Mouse (Mus musculus): ENCODE results near the gene Ak6. TPM values are rescaled to one million over a fixed set of nuclear protein-coding genes. Genes with fewer than 3 reads are reported as not detected.
A peak's percentile ranks its signal among the peaks of the same experiment; 100 is the strongest.

Gene Ak6
- polyA plus RNA-seq, 1 experiment = 222 TPM

DNA sequence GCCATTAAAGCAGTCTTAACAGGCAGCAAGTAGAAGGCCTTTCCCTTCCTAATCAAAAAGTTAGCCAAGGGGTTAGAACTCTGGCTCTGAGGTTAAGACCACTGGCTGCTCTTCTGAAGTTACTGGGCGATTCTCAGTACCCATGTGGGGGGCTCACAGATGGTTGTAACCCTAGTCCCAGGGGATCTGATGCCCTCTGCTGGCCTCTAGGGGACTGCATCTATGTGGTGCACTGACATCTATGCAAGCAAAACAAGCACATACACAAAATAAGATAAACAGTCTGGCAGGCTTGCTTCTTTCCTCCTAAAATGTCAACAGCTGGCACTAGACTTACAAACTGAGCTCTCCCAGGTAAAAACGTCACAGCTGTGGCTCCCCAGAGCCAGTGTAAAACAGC is 37.9 kb upstream of the Ak6 start:
- H3K27ac ChIP-seq (ENCODE audit: insufficient read depth, low read length) = no peak overlapping the region
- TF ChIP-seq POLR2A (IDR thresholded peaks at IDR 0.05; ENCODE audit: low read depth, low read length) = no peak
- TF ChIP-seq CTCF (IDR thresholded peaks at IDR 0.05; ENCODE audit: borderline replicate concordance, insufficient read depth, low read length) = no peak
- H3K4me3 ChIP-seq (ENCODE audit: insufficient read depth, low read length) = no peak overlapping the region
- H3K4me1 ChIP-seq (ENCODE audit: control insufficient read depth, insufficient read depth, low read length) = no peaks in the 10 kb centered on the region

- no peak within 1 kb of the TSS for H3K27ac ChIP-seq (ENCODE audit: insufficient read depth, low read length)
- TF ChIP-seq CTCF (IDR thresholded peaks at IDR 0.05; ENCODE audit: borderline replicate concordance, insufficient read depth, low read length) = no peak
- TF ChIP-seq POLR2A (IDR thresholded peaks at IDR 0.05; ENCODE audit: low read depth, low read length) = no peak
- no peaks in the 10 kb centered on the region for H3K4me1 ChIP-seq (ENCODE audit: control insufficient read depth, insufficient read depth, low read length)
- H3K4me3 ChIP-seq (ENCODE audit: insufficient read depth, low read length) = no peak within 1 kb of the TSS
These were observed 34.3 kb upstream of the Ak6 start, which contains the start of gene Marveld2 for GRCm38 (mm10) chr13:100616181-100617087. TSS of gene Marveld2 (minus strand) at chr13:100616971.

GRCm38 (mm10) chr13:100617583-100617982 is 33.2 kb upstream of the Ak6 start:
- H3K4me1 ChIP-seq (ENCODE audit: control insufficient read depth, insufficient read depth, low read length) = no peaks in the 10 kb centered on the region
- H3K4me3 ChIP-seq (ENCODE audit: insufficient read depth, low read length) = no peak overlapping the region
- TF ChIP-seq CTCF (IDR thresholded peaks at IDR 0.05; ENCODE audit: borderline replicate concordance, insufficient read depth, low read length) (no peak), POLR2A (IDR thresholded peaks at IDR 0.05; ENCODE audit: low read depth, low read length) (no peak)
- H3K27ac ChIP-seq (ENCODE audit: insufficient read depth, low read length) = no peak overlapping the region

DNA sequence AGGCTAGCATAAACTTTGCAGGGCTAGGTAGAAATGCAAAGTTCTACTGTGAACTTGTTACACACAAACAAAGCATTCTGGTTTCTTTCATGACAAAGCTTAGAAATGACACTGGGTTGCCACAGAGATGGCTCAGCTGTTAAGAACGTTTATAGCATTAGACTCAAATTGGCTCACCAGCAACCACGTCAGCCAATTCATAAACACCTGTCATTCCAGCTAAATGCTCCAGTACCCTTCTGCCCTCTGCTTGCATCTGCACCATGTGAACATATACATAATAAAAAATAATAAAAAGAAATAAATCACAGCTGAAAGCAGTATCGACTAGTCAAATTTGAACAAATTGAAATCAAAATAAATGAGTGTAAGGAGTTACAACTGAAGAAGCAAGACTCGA is 28.5 kb upstream of the Ak6 start:
- no peak for TF ChIP-seq POLR2A (IDR thresholded peaks at IDR 0.05; ENCODE audit: low read depth, low read length)
- no peak for TF ChIP-seq CTCF (IDR thresholded peaks at IDR 0.05; ENCODE audit: borderline replicate concordance, insufficient read depth, low read length)
- H3K4me3 ChIP-seq (ENCODE audit: insufficient read depth, low read length) = no peak overlapping the region
- no peak overlapping the region for H3K27ac ChIP-seq (ENCODE audit: insufficient read depth, low read length)
- H3K4me1 ChIP-seq (ENCODE audit: control insufficient read depth, insufficient read depth, low read length) = no peaks in the 10 kb centered on the region

GRCm38 (mm10) chr13:100634106-100634691 is 16.6 kb upstream of the Ak6 start:
- Histone ChIP-seq H3K27ac (ENCODE audit: insufficient read depth, low read length) (no peak overlapping the region), H3K4me3 (ENCODE audit: insufficient read depth, low read length) (no peak overlapping the region), H3K4me1 (ENCODE audit: control insufficient read depth, insufficient read depth, low read length) (no peaks in the 10 kb centered on the region)
- TF ChIP-seq POLR2A (IDR thresholded peaks at IDR 0.05; ENCODE audit: low read depth, low read length) (no peak), CTCF (IDR thresholded peaks at IDR 0.05; ENCODE audit: borderline replicate concordance, insufficient read depth, low read length) (no peak)

- H3K27ac ChIP-seq (ENCODE audit: insufficient read depth, low read length) = no peak overlapping the region
- H3K4me1 ChIP-seq (ENCODE audit: control insufficient read depth, insufficient read depth, low read length) = no peaks in the 10 kb centered on the region
- TF ChIP-seq CTCF (IDR thresholded peaks at IDR 0.05; ENCODE audit: borderline replicate concordance, insufficient read depth, low read length) = no peak
- no peak for TF ChIP-seq POLR2A (IDR thresholded peaks at IDR 0.05; ENCODE audit: low read depth, low read length)
- H3K4me3 ChIP-seq (ENCODE audit: insufficient read depth, low read length) = no peak overlapping the region
These were observed 8.1 kb upstream of the Ak6 start for GRCm38 (mm10) chr13:100642471-100643209.

GRCm38 (mm10) chr13:100648223-100648622 is 2.6 kb upstream of the Ak6 start:
- Histone ChIP-seq H3K4me3 (ENCODE audit: insufficient read depth, low read length) (no peak overlapping the region), H3K4me1 (ENCODE audit: control insufficient read depth, insufficient read depth, low read length) (no peaks in the 10 kb centered on the region), H3K27ac (ENCODE audit: insufficient read depth, low read length) (no peak overlapping the region)
- TF ChIP-seq CTCF (IDR thresholded peaks at IDR 0.05; ENCODE audit: borderline replicate concordance, insufficient read depth, low read length) (no peak), POLR2A (IDR thresholded peaks at IDR 0.05; ENCODE audit: low read depth, low read length) (no peak)

GRCm38 (mm10) chr13:100651439-100652186 is 834 bp downstream of the Ak6 start, which contains the start of gene Taf9:
TSS of gene Taf9 (plus strand) at chr13:100651579.
- peak within 1 kb of the TSS; percentile 89 for H3K27ac ChIP-seq (ENCODE audit: insufficient read depth, low read length)
- H3K4me3 ChIP-seq (ENCODE audit: insufficient read depth, low read length) = peak within 1 kb of the TSS; percentile 97
- no peaks in the 10 kb centered on the region for H3K4me1 ChIP-seq (ENCODE audit: control insufficient read depth, insufficient read depth, low read length)
- TF ChIP-seq POLR2A (IDR thresholded peaks at IDR 0.05; ENCODE audit: low read depth, low read length) = no peak
- no peak for TF ChIP-seq CTCF (IDR thresholded peaks at IDR 0.05; ENCODE audit: borderline replicate concordance, insufficient read depth, low read length)

GRCm38 (mm10) chr13:100658091-100658490 is 7.3 kb downstream of the Ak6 start:
- H3K4me3 ChIP-seq (ENCODE audit: insufficient read depth, low read length) = no peak overlapping the region
- H3K4me1 ChIP-seq (ENCODE audit: control insufficient read depth, insufficient read depth, low read length) = no peaks in the 10 kb centered on the region
- H3K27ac ChIP-seq (ENCODE audit: insufficient read depth, low read length) = no peak overlapping the region
- TF ChIP-seq CTCF (IDR thresholded peaks at IDR 0.05; ENCODE audit: borderline replicate concordance, insufficient read depth, low read length) = no peak
- no peak for TF ChIP-seq POLR2A (IDR thresholded peaks at IDR 0.05; ENCODE audit: low read depth, low read length)

Measured in embryonic fibroblast, embryonic 13.5 days (primary cell).